ENCODE assay signal across 8 mouse cellular contexts in genomic region chr17:27133551-27134141, GRCm38 (mm10). TPM values are rescaled to one million over a fixed set of nuclear protein-coding genes. Genes with fewer than 3 reads are reported as not detected.
A peak's percentile ranks its signal among the peaks of the same experiment; 100 is the strongest.
DNase-seq lines count a peak whose midpoint lies in the region; ATAC-seq lines count a peak whose summit lies in the region.

TSS of gene Uqcc2 (minus strand) at chr17:27133916.

- under 1% methylated on average over 42 of the region's 46 CpGs for WGBS in hindbrain, embryonic 16.5 days
- under 1% methylated on average over 45 of the region's 46 CpGs for WGBS in macrophage (ENCODE audit: missing documents)

- DNase-seq in WW6 (ENCODE audit: low read depth, low spot score) = peak; percentile 95
- DNase-seq in cerebellum, postnatal 4 days (ENCODE audit: low spot score in 2 of 2) = peak; percentile 90 to 98
- peak; percentile 98 for DNase-seq in gastrocnemius, adult 18-20 months (ENCODE audit: low spot score)
- DNase-seq in left cerebral cortex, adult 18-20 months (ENCODE audit: low spot score in 2 of 2) = peak; percentile 95 to 96
- peak; percentile 96 for DNase-seq in right cerebral cortex, adult 18-20 months
- DNase-seq in urinary bladder, postnatal 10 days (ENCODE audit: low spot score) = peak; percentile 85

- H3K79me2 ChIP-seq in macrophage (ENCODE audit: inconsistent target) = peaks cover 39% of the 10 kb centered on the region; the same call in 1 of the 2 replicates

- H3K4me3 ChIP-seq in hindbrain, embryonic 16.5 days (ENCODE audit: low read length) = peak within 1 kb of the TSS; percentile 76
- H3K4me3 ChIP-seq in macrophage (ENCODE audit: inconsistent target) = peak within 1 kb of the TSS; percentile 29

- peak within 1 kb of the TSS; percentile 92 for H3K27ac ChIP-seq in hindbrain, embryonic 16.5 days (ENCODE audit: low read depth, low read length)
- peak within 1 kb of the TSS; percentile 40 for H3K27ac ChIP-seq in macrophage

- peaks cover 32% of the 10 kb centered on the region for H3K4me1 ChIP-seq in hindbrain, embryonic 16.5 days (ENCODE audit: control insufficient read depth, insufficient read depth, low read depth, low read length)

- no peaks in the 10 kb centered on the region for H3K36me3 ChIP-seq in hindbrain, embryonic 16.5 days (ENCODE audit: control insufficient read depth, insufficient read depth, low read length)
- no peaks in the 10 kb centered on the region for H3K36me3 ChIP-seq in macrophage (ENCODE audit: inconsistent target)

- ATAC-seq in hindbrain, embryonic 16.5 days = peak; percentile 92

- peak within 1 kb of the TSS; percentile 54 for H3K4me2 ChIP-seq in hindbrain, embryonic 16.5 days (ENCODE audit: low read length)

- H3K9ac ChIP-seq in hindbrain, embryonic 16.5 days (ENCODE audit: low read depth, low read length) = peak within 1 kb of the TSS; percentile 86

- no peaks in the 10 kb centered on the region for H3K9me3 ChIP-seq in hindbrain, embryonic 16.5 days (ENCODE audit: control insufficient read depth, low read length)

- H3K27me3 ChIP-seq in hindbrain, embryonic 16.5 days (replicated peaks; ENCODE audit: control insufficient read depth, insufficient read depth, low read length) = no peaks in the 10 kb centered on the region

RNA-seq across cellular contexts. Expression of gene Uqcc2, which starts in this region (rescaled TPM):
- 100 to 1,000 TPM; 426 to 428 TPM for total RNA-seq in gastrocnemius, adult 18-20 months (2021)
- polyA plus RNA-seq in hindbrain, embryonic 16.5 days (2015; fragmentation: Nextera tagmentation; extraction: Ambion mirVana) = 343 and 396 TPM in 2 replicates
- 100 to 1,000 TPM; 242 to 270 TPM for total RNA-seq in left cerebral cortex, adult 18-20 months (2021)
- 10 to 100 TPM in 2 of 26 experiments, 1 to 10 TPM in 15, not detected in 9; 2.3 to 26.6 (median 6.0) TPM for total RNA-seq in macrophage (2018; cell fraction: chromatin; rRNA removed)
- total RNA-seq in macrophage (2018; cell fraction: cytosol; rRNA removed) = 100 to 1,000 TPM in 4 of 26 experiments, 10 to 100 TPM in 22; 58.2 to 118 (median 86.3) TPM
- total RNA-seq in macrophage (2018; cell fraction: nucleus; rRNA removed) = 10 to 100 TPM in 12 of 26 experiments, 1 to 10 TPM in 13, not detected in 1; 2.9 to 30.0 (median 9.8) TPM
- polyA plus RNA-seq in macrophage (2018) = 27.2 to 144 TPM (median 80.5 TPM) in 3 replicates

Comparison
In these comparisons a context has a peak if more than half of its experiments do, and no peak if none do; other contexts are left out.
1. Peak in every context shown above with its lines: DNase-seq, ATAC-seq, H3K4me3 ChIP-seq and H3K27ac ChIP-seq.